In the genomic region with DNA sequence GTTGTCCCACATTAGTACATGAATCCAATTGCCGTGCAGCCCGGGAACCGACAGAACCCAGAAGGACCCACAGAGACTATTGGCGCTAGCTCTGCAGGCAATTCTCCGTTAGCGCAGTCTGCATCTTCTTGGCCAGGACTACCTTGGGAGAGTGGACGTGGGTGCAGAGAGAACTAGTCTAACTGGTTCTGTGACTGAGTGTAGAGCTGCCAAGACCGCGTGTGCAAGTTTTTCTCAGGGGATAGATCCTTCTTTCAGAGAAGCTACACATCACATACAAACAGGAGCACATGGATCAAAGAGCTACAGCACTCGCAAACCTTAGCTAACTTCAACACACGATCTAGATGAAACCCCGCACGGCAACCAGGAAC, we compare ENCODE assay signal across 8 mouse cellular contexts. TPM values are rescaled to one million over a fixed set of nuclear protein-coding genes. Genes with fewer than 3 reads are reported as not detected.
DNase-seq lines count a peak whose midpoint lies in the region; ATAC-seq lines count a peak whose summit lies in the region.

No protein-coding gene starts in this region.

- ATAC-seq in forebrain, embryonic 15.5 days (replicated peaks): peak; percentile 67
- no peak for ATAC-seq in limb, embryonic 12.5 days (ENCODE audit: insufficient number of reproducible peaks, insufficient read depth, low FRiP score, low TSS enrichment, low read depth)
- ATAC-seq in midbrain, embryonic 12.5 days (ENCODE audit: low FRiP score, low read depth): no peak; the same call in 1 of the 2 replicates

- peak overlapping the region; percentile 57 for H3K9ac ChIP-seq in forebrain, embryonic 15.5 days (replicated peaks)
- H3K9ac ChIP-seq in limb, embryonic 12.5 days (replicated peaks): peak overlapping the region; percentile 51
- peak overlapping the region; percentile 69 for H3K9ac ChIP-seq in midbrain, embryonic 12.5 days (replicated peaks)

- DNase-seq in layer of hippocampus, adult 11-12 months (ENCODE audit: low spot score): peak; percentile 33
- DNase-seq in layer of hippocampus, postnatal 36 days: no peak
- DNase-seq in urinary bladder, postnatal 4 days (ENCODE audit: low spot score in 2 of 2): no peak
- DNase-seq in adrenal gland, adult 2 months: no peak

- peak overlapping the region; percentile 88 for H3K4me3 ChIP-seq in brown adipose tissue, adult 24 weeks (ENCODE audit: insufficient read depth, low read depth, low read length)
- H3K4me3 ChIP-seq in forebrain, embryonic 15.5 days: peak overlapping the region; percentile 57
- H3K4me3 ChIP-seq in limb, embryonic 12.5 days (replicated peaks): peak overlapping the region; percentile 68
- H3K4me3 ChIP-seq in midbrain, embryonic 12.5 days: peak overlapping the region; percentile 70

- 2% methylated on average over 13 of the region's 13 CpGs for WGBS in forebrain, embryonic 15.5 days
- WGBS in limb, embryonic 12.5 days: 3% methylated on average over 13 of the region's 13 CpGs
- WGBS in midbrain, embryonic 12.5 days: 2% methylated on average over 13 of the region's 13 CpGs

- no peaks in the 10 kb centered on the region for H3K27me3 ChIP-seq in forebrain, embryonic 15.5 days
- H3K27me3 ChIP-seq in limb, embryonic 12.5 days: no peaks in the 10 kb centered on the region
- H3K27me3 ChIP-seq in midbrain, embryonic 12.5 days: no peaks in the 10 kb centered on the region

- H3K27ac ChIP-seq in brown adipose tissue, adult 24 weeks (replicated peaks; ENCODE audit: low read depth, low read length): peak overlapping the region; percentile 73
- H3K27ac ChIP-seq in forebrain, embryonic 15.5 days (replicated peaks): peak overlapping the region; percentile 75
- peak overlapping the region; percentile 31; the same call in 1 of the 2 replicates for H3K27ac ChIP-seq in limb, embryonic 12.5 days
- peak overlapping the region; percentile 76 for H3K27ac ChIP-seq in midbrain, embryonic 12.5 days (replicated peaks)

- H3K4me1 ChIP-seq in brown adipose tissue, adult 24 weeks (ENCODE audit: control insufficient read depth, insufficient read depth, insufficient read length, low read length): peaks cover 3% of the 10 kb centered on the region; the same call in 1 of the 2 replicates
- peaks cover 14% of the 10 kb centered on the region for H3K4me1 ChIP-seq in forebrain, embryonic 15.5 days
- H3K4me1 ChIP-seq in limb, embryonic 12.5 days (replicated peaks): peaks cover 17% of the 10 kb centered on the region
- H3K4me1 ChIP-seq in midbrain, embryonic 12.5 days: peaks cover 15% of the 10 kb centered on the region

- H3K9me3 ChIP-seq in forebrain, embryonic 15.5 days: no peaks in the 10 kb centered on the region
- no peaks in the 10 kb centered on the region for H3K9me3 ChIP-seq in limb, embryonic 12.5 days
- H3K9me3 ChIP-seq in midbrain, embryonic 12.5 days: no peaks in the 10 kb centered on the region

- peak overlapping the region; percentile 80 for H3K4me2 ChIP-seq in forebrain, embryonic 15.5 days (replicated peaks)
- H3K4me2 ChIP-seq in limb, embryonic 12.5 days: peak overlapping the region; percentile 72
- H3K4me2 ChIP-seq in midbrain, embryonic 12.5 days (replicated peaks): peak overlapping the region; percentile 88

- H3K36me3 ChIP-seq in forebrain, embryonic 15.5 days: no peaks in the 10 kb centered on the region
- H3K36me3 ChIP-seq in limb, embryonic 12.5 days: no peaks in the 10 kb centered on the region
- no peaks in the 10 kb centered on the region for H3K36me3 ChIP-seq in midbrain, embryonic 12.5 days

RNA-seq across cellular contexts. Expression of gene Kyat1, which starts 0.4 kb away (rescaled TPM):
- total RNA-seq in layer of hippocampus, postnatal 36 days (2021): 10 to 100 TPM; 16.0 to 16.2 TPM
- polyA plus RNA-seq in brown adipose tissue, adult 24 weeks (2012; ENCODE audit: insufficient read depth, insufficient read length, missing spikeins): 17.4 and 19.1 TPM in 2 replicates
- polyA plus RNA-seq in forebrain, embryonic 15.5 days (2015; fragmentation: Nextera tagmentation; extraction: Ambion mirVana): 14.3 and 15.7 TPM in 2 replicates
- polyA plus RNA-seq in limb, embryonic 12.5 days (2016; fragmentation: Nextera tagmentation; extraction: Ambion mirVana): 8.2 and 8.7 TPM in 2 replicates
- 12.6 and 12.8 TPM in 2 replicates for polyA plus RNA-seq in midbrain, embryonic 12.5 days (2016; fragmentation: Nextera tagmentation; extraction: Ambion mirVana)
- 10 to 100 TPM; 22.1 to 23.9 TPM for total RNA-seq in adrenal gland, adult 2 months (2021)
- 28.7 and 37.3 TPM in 2 replicates for polyA plus RNA-seq in adrenal gland, adult 2 months (2012; rRNA removed)

RNA-seq across cellular contexts. Expression of gene Spout1, which starts 27.0 kb away (rescaled TPM):
- 10 to 100 TPM; 34.5 to 37.2 TPM for total RNA-seq in layer of hippocampus, postnatal 36 days (2021)
- polyA plus RNA-seq in brown adipose tissue, adult 24 weeks (2012; ENCODE audit: insufficient read depth, insufficient read length, missing spikeins): 11.0 and 12.7 TPM in 2 replicates
- polyA plus RNA-seq in forebrain, embryonic 15.5 days (2015; fragmentation: Nextera tagmentation; extraction: Ambion mirVana): 62.4 and 63.3 TPM in 2 replicates
- 84.5 and 90.7 TPM in 2 replicates for polyA plus RNA-seq in limb, embryonic 12.5 days (2016; fragmentation: Nextera tagmentation; extraction: Ambion mirVana)
- polyA plus RNA-seq in midbrain, embryonic 12.5 days (2016; fragmentation: Nextera tagmentation; extraction: Ambion mirVana): 60.4 and 64.0 TPM in 2 replicates
- total RNA-seq in adrenal gland, adult 2 months (2021): 10 to 100 TPM; 18.7 to 23.6 TPM
- polyA plus RNA-seq in adrenal gland, adult 2 months (2012; rRNA removed): 28.5 and 36.4 TPM in 2 replicates

RNA-seq across cellular contexts. Expression of gene Lrrc8a, which starts 32.3 kb away (rescaled TPM):
- 10 to 100 TPM; 52.4 to 57.5 TPM for total RNA-seq in layer of hippocampus, postnatal 36 days (2021)
- 11.9 and 14.8 TPM in 2 replicates for polyA plus RNA-seq in brown adipose tissue, adult 24 weeks (2012; ENCODE audit: insufficient read depth, insufficient read length, missing spikeins)
- polyA plus RNA-seq in forebrain, embryonic 15.5 days (2015; fragmentation: Nextera tagmentation; extraction: Ambion mirVana): 57.6 and 58.2 TPM in 2 replicates
- 33.5 and 37.5 TPM in 2 replicates for polyA plus RNA-seq in limb, embryonic 12.5 days (2016; fragmentation: Nextera tagmentation; extraction: Ambion mirVana)
- polyA plus RNA-seq in midbrain, embryonic 12.5 days (2016; fragmentation: Nextera tagmentation; extraction: Ambion mirVana): 40.3 and 46.7 TPM in 2 replicates
- 10 to 100 TPM; 59.3 to 65.7 TPM for total RNA-seq in adrenal gland, adult 2 months (2021)
- 40.5 and 44.8 TPM in 2 replicates for polyA plus RNA-seq in adrenal gland, adult 2 months (2012; rRNA removed)

RNA-seq across cellular contexts. Expression of gene Endog, which starts 33.9 kb away (rescaled TPM):
- 10 to 100 TPM; 21.3 to 21.9 TPM for total RNA-seq in layer of hippocampus, postnatal 36 days (2021)
- 64.4 and 85.8 TPM in 2 replicates for polyA plus RNA-seq in brown adipose tissue, adult 24 weeks (2012; ENCODE audit: insufficient read depth, insufficient read length, missing spikeins)
- polyA plus RNA-seq in forebrain, embryonic 15.5 days (2015; fragmentation: Nextera tagmentation; extraction: Ambion mirVana): 13.6 and 14.7 TPM in 2 replicates
- polyA plus RNA-seq in limb, embryonic 12.5 days (2016; fragmentation: Nextera tagmentation; extraction: Ambion mirVana): 17.9 and 18.4 TPM in 2 replicates
- polyA plus RNA-seq in midbrain, embryonic 12.5 days (2016; fragmentation: Nextera tagmentation; extraction: Ambion mirVana): 13.9 and 14.2 TPM in 2 replicates
- 10 to 100 TPM; 29.2 to 42.5 TPM for total RNA-seq in adrenal gland, adult 2 months (2021)
- 134 and 158 TPM in 2 replicates for polyA plus RNA-seq in adrenal gland, adult 2 months (2012; rRNA removed)

RNA-seq across cellular contexts. Expression of gene Gm28035, which starts 35.1 kb away (rescaled TPM):
- total RNA-seq in layer of hippocampus, postnatal 36 days (2021): 10 to 100 TPM in 1 of 2 experiments, 1 to 10 TPM in 1; 9.2 to 11.1 TPM
- polyA plus RNA-seq in brown adipose tissue, adult 24 weeks (2012; ENCODE audit: insufficient read depth, insufficient read length, missing spikeins): not detected in 2 replicates
- polyA plus RNA-seq in forebrain, embryonic 15.5 days (2015; fragmentation: Nextera tagmentation; extraction: Ambion mirVana): 0.64 and 0.70 TPM in 2 replicates
- polyA plus RNA-seq in limb, embryonic 12.5 days (2016; fragmentation: Nextera tagmentation; extraction: Ambion mirVana): 0.40 TPM in 1 of 2 replicates, not detected in the other
- polyA plus RNA-seq in midbrain, embryonic 12.5 days (2016; fragmentation: Nextera tagmentation; extraction: Ambion mirVana): 0.39 and 0.51 TPM in 2 replicates
- total RNA-seq in adrenal gland, adult 2 months (2021): 1 to 10 TPM in 1 of 2 experiments, under 1 TPM in 1; 0.97 to 1.9 TPM
- 14.0 and 15.0 TPM in 2 replicates for polyA plus RNA-seq in adrenal gland, adult 2 months (2012; rRNA removed)
